Mouse (Mus musculus) limb, embryonic 10.5 days (tissue): ENCODE measurements around the gene Dgkd. TPM values are rescaled to one million over a fixed set of nuclear protein-coding genes. Genes with fewer than 3 reads are reported as not detected.
A peak's percentile ranks its signal among the peaks of the same experiment; 100 is the strongest.

Source experiments
- DNase-seq: peaks from one replicate; pipeline ENCODE4 v3.0.0-alpha.2; 2017; ENCODE audit warnings: low spot score
- H3K27ac ChIP-seq: fragments of 300-500 bp; sonication (generic); 2 replicates; pipeline ENCODE4 v1.5.1; 2016; ENCODE audit warnings: mild to moderate bottlenecking
- H3K27me3 ChIP-seq: fragments of 300-500 bp; sonication (generic); 2 replicates; pipeline ENCODE4 v1.6.1; 2016; ENCODE audit warnings: low read depth, mild to moderate bottlenecking; ENCODE audit not compliant: poor library complexity, severe bottlenecking
- H3K36me3 ChIP-seq: fragments of 300-500 bp; sonication (generic); 2 replicates; pipeline ENCODE4 v1.6.1; 2016; ENCODE audit warnings: mild to moderate bottlenecking, moderate library complexity
- H3K4me1 ChIP-seq: fragments of 300-500 bp; sonication (generic); 2 replicates; pipeline ENCODE4 v1.6.1; 2016
- H3K4me3 ChIP-seq: fragments of 300-500 bp; sonication (generic); 2 replicates; pipeline ENCODE4 v1.5.1; 2016; ENCODE audit warnings: mild to moderate bottlenecking, moderate library complexity
- H3K9me3 ChIP-seq: fragments of 300-500 bp; sonication (generic); replicated peaks from 2 replicates; pipeline ENCODE4 v1.6.1; 2016; ENCODE audit warnings: mild to moderate bottlenecking
- WGBS: fragments of 180-500 bp; shearing (Covaris S2); methylation state at CpG from one replicate; pipeline ENCODE4 v1.1.7; 2016; 5-methylcytosine and 5-hydroxymethylcytosine counted together
- polyA plus RNA-seq: library from polyadenylated mRNA; unstranded; fragments of >200 nt; fragmentation: Nextera tagmentation; extraction: Ambion mirVana; gene quantifications from 2 replicates; pipeline ENCODE4 v1.2.1, GENCODE M21; 2016

Gene Dgkd
- polyA plus RNA-seq, 1 experiment from 2014 or later = 39.7 TPM

GRCm38 (mm10) chr1:87853601-87854361 lies 694 bp downstream of the Dgkd start:
- Histone ChIP-seq H3K27ac (peak overlapping the region; percentile 95), H3K27me3 (no peaks in the 10 kb centered on the region), H3K36me3 (no peaks in the 10 kb centered on the region), H3K4me1 (peaks cover 34% of the 10 kb centered on the region), H3K4me3 (peak overlapping the region; percentile 99), H3K9me3 (no peaks in the 10 kb centered on the region)
- peak; percentile 67 for DNase-seq
- WGBS = 3% methylated on average over 42 of the region's 48 CpGs

- H3K27me3 ChIP-seq = no peaks in the 10 kb centered on the region
- H3K9me3 ChIP-seq = no peaks in the 10 kb centered on the region
- DNase-seq = no peak
- H3K36me3 ChIP-seq = no peaks in the 10 kb centered on the region
- H3K4me3 ChIP-seq = peak overlapping the region; percentile 99
- 35% methylated on average over 6 of the region's 6 CpGs for WGBS
- no peak overlapping the region for H3K27ac ChIP-seq
- H3K4me1 ChIP-seq = peaks cover 27% of the 10 kb centered on the region
These were observed 1.3 kb downstream of the Dgkd start for GRCm38 (mm10) chr1:87854411-87854810.

- Histone ChIP-seq H3K9me3 (no peaks in the 10 kb centered on the region), H3K27ac (no peak overlapping the region), H3K4me1 (peaks cover 26% of the 10 kb centered on the region), H3K4me3 (0 out of 2 replicates have a peak overlapping the region, but pooled peaks have one; percentile 99), H3K27me3 (no peaks in the 10 kb centered on the region), H3K36me3 (no peaks in the 10 kb centered on the region)
- 31% methylated on average over 2 of the region's 2 CpGs for whole genome bisulfite sequencing
- no peak for DNase-seq
These were observed 1.8 kb downstream of the Dgkd start for GRCm38 (mm10) chr1:87854851-87855251.

- Histone ChIP-seq H3K36me3 (no peaks in the 10 kb centered on the region), H3K4me3 (no peak overlapping the region), H3K9me3 (no peaks in the 10 kb centered on the region), H3K27ac (no peak overlapping the region), H3K27me3 (no peaks in the 10 kb centered on the region), H3K4me1 (peaks cover 26% of the 10 kb centered on the region)
- DNase-seq = no peak
- 89% methylated on average over 1 of the region's 1 CpGs for WGBS
These were observed 2.4 kb downstream of the Dgkd start for GRCm38 (mm10) chr1:87855522-87855921.

GRCm38 (mm10) chr1:87856823-87857222 lies 3.7 kb downstream of the Dgkd start:
- 92% methylated on average over 3 of the region's 3 CpGs for WGBS
- Histone ChIP-seq H3K27ac (no peak overlapping the region), H3K4me3 (no peak overlapping the region)

GRCm38 (mm10) chr1:87858031-87858430 lies 4.9 kb downstream of the Dgkd start:
- H3K9me3 ChIP-seq = no peaks in the 10 kb centered on the region
- H3K4me3 ChIP-seq = no peak overlapping the region
- H3K27ac ChIP-seq = no peak overlapping the region
- H3K4me1 ChIP-seq = peaks cover 22% of the 10 kb centered on the region
- no peaks in the 10 kb centered on the region for H3K27me3 ChIP-seq
- 94% methylated on average over 1 of the region's 1 CpGs for WGBS
- DNase-seq = no peak
- H3K36me3 ChIP-seq = no peaks in the 10 kb centered on the region

More at GRCm38 (mm10) chr1:87856823-87857222, 3.7 kb downstream of the Dgkd start:
- Histone ChIP-seq H3K27me3 (no peaks in the 10 kb centered on the region), H3K4me1 (peaks cover 27% of the 10 kb centered on the region), H3K36me3 (no peaks in the 10 kb centered on the region), H3K9me3 (no peaks in the 10 kb centered on the region)
- no peak for DNase-seq

- no peak overlapping the region for H3K27ac ChIP-seq
- DNase-seq = no peak
- no peaks in the 10 kb centered on the region for H3K9me3 ChIP-seq
- peaks cover 22% of the 10 kb centered on the region for H3K4me1 ChIP-seq
- H3K4me3 ChIP-seq = no peak overlapping the region
- 89% methylated on average over 2 of the region's 2 CpGs for WGBS
- H3K27me3 ChIP-seq = no peaks in the 10 kb centered on the region
- H3K36me3 ChIP-seq = no peaks in the 10 kb centered on the region
These were observed 5.4 kb downstream of the Dgkd start for GRCm38 (mm10) chr1:87858529-87858928.

GRCm38 (mm10) chr1:87863602-87864001 lies 10.5 kb downstream of the Dgkd start:
- Histone ChIP-seq H3K9me3 (no peaks in the 10 kb centered on the region), H3K4me1 (0 out of 2 replicates have a peak, but pooled peaks cover 5% of the 10 kb centered on the region), H3K4me3 (no peak overlapping the region), H3K27ac (no peak overlapping the region), H3K36me3 (no peaks in the 10 kb centered on the region), H3K27me3 (no peaks in the 10 kb centered on the region)
- DNase-seq = no peak
- 88% methylated on average over 3 of the region's 3 CpGs for WGBS

- Histone ChIP-seq H3K4me1 (0 out of 2 replicates have a peak, but pooled peaks cover 5% of the 10 kb centered on the region), H3K27me3 (no peaks in the 10 kb centered on the region), H3K36me3 (no peaks in the 10 kb centered on the region), H3K9me3 (no peaks in the 10 kb centered on the region), H3K27ac (no peak overlapping the region), H3K4me3 (no peak overlapping the region)
- no peak for DNase-seq
These were observed 11.8 kb downstream of the Dgkd start for GRCm38 (mm10) chr1:87864889-87865288.

- no peak overlapping the region for H3K27ac ChIP-seq
- 0 out of 2 replicates have a peak, but pooled peaks cover 17% of the 10 kb centered on the region for H3K4me1 ChIP-seq
- no peaks in the 10 kb centered on the region for H3K9me3 ChIP-seq
- DNase-seq = no peak
- H3K27me3 ChIP-seq = no peaks in the 10 kb centered on the region
- H3K36me3 ChIP-seq = no peaks in the 10 kb centered on the region
- H3K4me3 ChIP-seq = no peak overlapping the region
- WGBS = 94% methylated on average over 1 of the region's 1 CpGs
These were observed 13.6 kb downstream of the Dgkd start for GRCm38 (mm10) chr1:87866672-87867071.

GRCm38 (mm10) chr1:87871546-87871945 lies 18.5 kb downstream of the Dgkd start:
- Histone ChIP-seq H3K36me3 (no peaks in the 10 kb centered on the region), H3K9me3 (no peaks in the 10 kb centered on the region), H3K4me3 (no peak overlapping the region), H3K4me1 (0 out of 2 replicates have a peak, but pooled peaks cover 12% of the 10 kb centered on the region), H3K27me3 (no peaks in the 10 kb centered on the region), H3K27ac (no peak overlapping the region)
- DNase-seq = no peak

- no peak overlapping the region for H3K27ac ChIP-seq
- no peak overlapping the region for H3K4me3 ChIP-seq
- H3K27me3 ChIP-seq = no peaks in the 10 kb centered on the region
- H3K9me3 ChIP-seq = no peaks in the 10 kb centered on the region
- no peak for DNase-seq
- H3K4me1 ChIP-seq = 0 out of 2 replicates have a peak, but pooled peaks cover 19% of the 10 kb centered on the region
- no peaks in the 10 kb centered on the region for H3K36me3 ChIP-seq
These were observed 20.0 kb downstream of the Dgkd start for GRCm38 (mm10) chr1:87873081-87873480.

- peaks cover 19% of the 10 kb centered on the region for H3K4me1 ChIP-seq
- no peaks in the 10 kb centered on the region for H3K27me3 ChIP-seq
- peaks cover 9% of the 10 kb centered on the region for H3K36me3 ChIP-seq
- no peak for DNase-seq
- WGBS = 97% methylated on average over 1 of the region's 1 CpGs
- H3K9me3 ChIP-seq = no peaks in the 10 kb centered on the region
- H3K27ac ChIP-seq = no peak overlapping the region
- no peak overlapping the region for H3K4me3 ChIP-seq
These were observed 23.0 kb downstream of the Dgkd start for GRCm38 (mm10) chr1:87876065-87876464.
